Mouse (Mus musculus) hindbrain, embryonic 10.5 days (tissue): ENCODE measurements around the gene Pgghg. TPM values are rescaled to one million over a fixed set of nuclear protein-coding genes. Genes with fewer than 3 reads are reported as not detected.

Experiments used
- DNase-seq: peaks from one replicate; pipeline ENCODE4 v3.0.0-alpha.2; 2017; ENCODE audit warnings: low spot score
- H3K27ac ChIP-seq: fragments of 300-500 bp; sonication (generic); 2 replicates; pipeline ENCODE4 v1.5.1; 2016; ENCODE audit warnings: mild to moderate bottlenecking, moderate library complexity
- H3K27me3 ChIP-seq: fragments of 300-500 bp; sonication (generic); 2 replicates; pipeline ENCODE4 v1.6.1; 2016; ENCODE audit warnings: mild to moderate bottlenecking; ENCODE audit not compliant: poor library complexity, insufficient read depth, severe bottlenecking
- H3K36me3 ChIP-seq: fragments of 300-500 bp; sonication (generic); 2 replicates; pipeline ENCODE4 v1.6.1; 2016; ENCODE audit warnings: mild to moderate bottlenecking, moderate library complexity
- H3K4me1 ChIP-seq: fragments of 300-500 bp; sonication (generic); replicated peaks from 2 replicates; pipeline ENCODE4 v1.6.1; 2016; ENCODE audit warnings: mild to moderate bottlenecking
- H3K4me3 ChIP-seq: fragments of 300-500 bp; sonication (generic); 2 replicates; pipeline ENCODE4 v1.5.1; 2016; ENCODE audit warnings: mild to moderate bottlenecking, moderate library complexity
- H3K9me3 ChIP-seq: fragments of 300-500 bp; sonication (generic); 2 replicates; pipeline ENCODE4 v1.6.1; 2016; ENCODE audit warnings: mild to moderate bottlenecking, moderate library complexity
- WGBS: fragments of 180-500 bp; shearing (Covaris S2); methylation state at CpG from one replicate; pipeline ENCODE4 v1.1.7; 2016; 5-methylcytosine and 5-hydroxymethylcytosine counted together
- polyA plus RNA-seq: library from polyadenylated mRNA; unstranded; fragments of >200 nt; fragmentation: Nextera tagmentation; extraction: Ambion mirVana; gene quantifications from 2 replicates; pipeline ENCODE4 v1.2.1, GENCODE M21; 2016

Pgghg gene
- polyA plus RNA-seq, 1 experiment from 2014 or later = 17.0 TPM

- Histone ChIP-seq H3K4me3 (no peak overlapping the region), H3K9me3 (0 out of 2 replicates have a peak, but pooled peaks cover 3% of the 10 kb centered on the region), H3K27ac (no peak overlapping the region), H3K4me1 (peaks cover 25% of the 10 kb centered on the region), H3K27me3 (no peaks in the 10 kb centered on the region), H3K36me3 (no peaks in the 10 kb centered on the region)
- WGBS = 71% methylated on average over 6 of the region's 6 CpGs
- no peak for DNase-seq
Observed at GRCm38 (mm10) chr7:140990185-140990584, 49.0 kb downstream of the Pgghg start.

DNA sequence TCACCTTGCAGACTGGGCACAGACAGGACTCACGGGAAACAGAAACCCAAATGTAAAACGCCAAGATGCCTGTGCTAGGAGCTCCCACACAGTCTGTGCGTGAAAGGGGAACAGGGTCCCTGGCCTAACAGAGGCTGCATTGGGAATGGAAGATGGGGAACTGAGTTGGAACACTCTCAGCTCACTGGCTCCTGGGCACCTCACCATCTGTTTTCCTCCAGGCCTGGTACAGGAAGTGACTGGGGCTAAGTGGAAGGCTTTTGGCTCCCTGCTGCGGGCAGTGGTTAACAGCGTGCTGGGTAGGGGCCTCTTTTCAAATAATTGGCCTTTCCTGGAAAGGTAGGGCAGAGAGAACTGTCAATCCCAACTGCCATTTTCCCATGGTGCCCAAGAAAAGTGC lies 49.4 kb downstream of the Pgghg start:
- H3K9me3 ChIP-seq = 0 out of 2 replicates have a peak, but pooled peaks cover 3% of the 10 kb centered on the region
- no peak overlapping the region for H3K4me3 ChIP-seq
- 0 out of 2 replicates have a peak overlapping the region, but pooled peaks have one; percentile 35 for H3K27ac ChIP-seq
- WGBS = 63% methylated on average over 5 of the region's 5 CpGs
- H3K27me3 ChIP-seq = no peaks in the 10 kb centered on the region
- no peaks in the 10 kb centered on the region for H3K36me3 ChIP-seq
- DNase-seq = no peak
- peaks cover 25% of the 10 kb centered on the region for H3K4me1 ChIP-seq

DNA sequence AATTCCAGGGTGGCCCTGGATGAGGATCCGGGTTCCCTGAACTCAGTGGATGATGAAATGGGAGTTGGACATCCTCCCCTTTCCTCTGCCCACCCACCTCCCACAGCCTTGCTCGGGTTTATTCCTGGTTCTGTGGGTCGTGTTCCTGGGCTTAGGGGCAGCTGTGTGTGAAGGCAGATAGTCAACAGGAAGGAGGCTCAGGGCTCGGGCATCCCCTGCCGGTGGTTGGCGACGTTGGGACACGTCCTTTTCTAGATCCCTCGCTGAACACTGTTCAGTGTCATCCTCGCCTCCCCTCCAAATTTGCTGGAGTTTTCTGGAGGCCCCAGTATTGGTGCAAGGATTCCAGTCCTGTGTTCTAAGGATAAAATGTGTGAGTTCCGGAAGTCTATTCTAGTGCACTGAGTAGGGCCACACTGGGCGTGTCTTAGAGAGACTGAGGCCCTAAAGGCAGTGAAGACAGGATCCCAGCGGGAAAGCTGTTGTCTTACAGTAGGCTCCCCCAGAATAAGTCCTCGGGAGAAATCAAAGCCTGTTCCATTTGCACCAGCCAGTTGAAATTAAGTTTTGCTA lies 50.0 kb downstream of the Pgghg start:
- WGBS = 87% methylated on average over 14 of the region's 14 CpGs
- Histone ChIP-seq H3K27me3 (no peaks in the 10 kb centered on the region), H3K4me1 (peaks cover 25% of the 10 kb centered on the region), H3K36me3 (no peaks in the 10 kb centered on the region), H3K9me3 (no peaks in the 10 kb centered on the region), H3K4me3 (no peak overlapping the region), H3K27ac (no peak overlapping the region)
- DNase-seq = no peak

Other genes with a start within 250 kb of the Pgghg start
- not detected in 2 replicates for gene Olfr541, start 244.1 kb upstream of the Pgghg start, polyA plus RNA-seq
- gene Cyp2e1, start 177.7 kb upstream of the Pgghg start, polyA plus RNA-seq = not detected in 2 replicates
- 0.27 TPM in 1 of 2 replicates, not detected in the other for gene Syce1, start 153.5 kb upstream of the Pgghg start, polyA plus RNA-seq
- gene Zfp941, start 119.2 kb upstream of the Pgghg start, polyA plus RNA-seq = 3.5 and 5.1 TPM in 2 replicates
- gene Urah, start 106.4 kb upstream of the Pgghg start, polyA plus RNA-seq = 0.71 and 0.97 TPM in 2 replicates
- gene Scgb1c1, start 95.8 kb upstream of the Pgghg start, polyA plus RNA-seq = not detected in 2 replicates
- gene Odf3, start 93.6 kb upstream of the Pgghg start, polyA plus RNA-seq = not detected in 2 replicates
- not detected in 2 replicates for gene Gm45785, start 85.1 kb upstream of the Pgghg start, polyA plus RNA-seq
- 67.0 and 81.7 TPM in 2 replicates for gene Ric8a, start 84.4 kb upstream of the Pgghg start, polyA plus RNA-seq
- gene Bet1l, start 83.8 kb upstream of the Pgghg start, polyA plus RNA-seq = 20.9 and 28.8 TPM in 2 replicates
- gene Psmd13, start 59.4 kb upstream of the Pgghg start, polyA plus RNA-seq = 325 and 344 TPM in 2 replicates
- 27.3 and 28.3 TPM in 2 replicates for gene Sirt3, start 59.1 kb upstream of the Pgghg start, polyA plus RNA-seq
- gene Cox8b, start 40.9 kb upstream of the Pgghg start, polyA plus RNA-seq = not detected in 2 replicates
- gene Nlrp6, start 20.5 kb upstream of the Pgghg start, polyA plus RNA-seq = 0.21 TPM in 1 of 2 replicates, not detected in the other
- gene Ifitm5, start 8.9 kb downstream of the Pgghg start, polyA plus RNA-seq = 1.3 and 2.7 TPM in 2 replicates
- 0.35 and 0.80 TPM in 2 replicates for gene Gm45717, start 14.5 kb downstream of the Pgghg start, polyA plus RNA-seq
- gene Ifitm2, start 14.6 kb downstream of the Pgghg start, polyA plus RNA-seq = 388 and 494 TPM in 2 replicates
- gene Ifitm1, start 25.8 kb downstream of the Pgghg start, polyA plus RNA-seq = 5.1 and 6.9 TPM in 2 replicates
- 21.0 and 23.9 TPM in 2 replicates for gene Ifitm3, start 69.4 kb downstream of the Pgghg start, polyA plus RNA-seq
- gene Ifitm6, start 76.5 kb downstream of the Pgghg start, polyA plus RNA-seq = not detected in 2 replicates
- not detected in 2 replicates for gene Gm17387, start 87.7 kb downstream of the Pgghg start, polyA plus RNA-seq
- 26.4 and 35.1 TPM in 2 replicates for gene B4galnt4, start 119.7 kb downstream of the Pgghg start, polyA plus RNA-seq
- 5.1 and 5.2 TPM in 2 replicates for gene Pkp3, start 136.8 kb downstream of the Pgghg start, polyA plus RNA-seq
- gene Sigirr, start 159.2 kb downstream of the Pgghg start, polyA plus RNA-seq = 1.9 and 2.7 TPM in 2 replicates
- gene Ano9, start 176.4 kb downstream of the Pgghg start, polyA plus RNA-seq = 0.20 and 1.6 TPM in 2 replicates
- gene Ptdss2, start 181.0 kb downstream of the Pgghg start, polyA plus RNA-seq = 80.1 and 80.2 TPM in 2 replicates
- 68.4 and 72.4 TPM in 2 replicates for gene Rnh1, start 231.5 kb downstream of the Pgghg start, polyA plus RNA-seq